28 mouse cellular contexts compared by ENCODE assay signal in genomic region chr9:123104362-123104761, GRCm38 (mm10). TPM values are rescaled to one million over a fixed set of nuclear protein-coding genes. Genes with fewer than 3 reads are reported as not detected.
"Had no signal": no experiment of that assay in that cellular context is flagged by ENCODE, and none has a peak within 500 bp of the region (broad histone marks: within the 10 kb centered on the region; RNA-seq: fewer than 3 reads in every experiment).

No protein-coding gene starts in this region.

- H3K9me3 ChIP-seq: heart, embryonic 13.5 days; heart, embryonic 15.5 days; hindbrain, embryonic 13.5 days; hindbrain, embryonic 15.5 days; kidney, embryonic 15.5 days; limb, embryonic 13.5 days; limb, embryonic 15.5 days had no signal

- H3K4me3 ChIP-seq: heart, adult 2 months; heart, embryonic 13.5 days; heart, embryonic 15.5 days; hindbrain, embryonic 13.5 days; hindbrain, embryonic 15.5 days; kidney, embryonic 15.5 days; limb, embryonic 13.5 days; limb, embryonic 15.5 days had no signal

- H3K27me3 ChIP-seq: heart, embryonic 13.5 days; heart, embryonic 15.5 days; hindbrain, embryonic 13.5 days; hindbrain, embryonic 15.5 days; kidney, embryonic 15.5 days; limb, embryonic 13.5 days; limb, embryonic 15.5 days had no signal

- H3K4me2 ChIP-seq: heart, embryonic 11.5 days; heart, embryonic 13.5 days; heart, embryonic 15.5 days; hindbrain, embryonic 13.5 days; hindbrain, embryonic 15.5 days; kidney, embryonic 15.5 days; limb, embryonic 13.5 days; limb, embryonic 15.5 days had no signal

- DNase-seq: gastrocnemius, postnatal 14 days; gastrocnemius, postnatal 36 days; heart, adult 11 months; heart, adult 2 months; heart, postnatal 14 days; heart, postnatal 36 days; kidney, adult 11 months; kidney, adult 2 months; kidney, adult 9 months; kidney, postnatal 14 days; kidney, postnatal 36 days; layer of hippocampus, adult 9-11 months; layer of hippocampus, postnatal 36 days; left cerebral cortex, postnatal 4 days had no signal

- H3K27ac ChIP-seq: heart, adult 2 months; heart, embryonic 13.5 days; heart, embryonic 15.5 days; hindbrain, embryonic 13.5 days; hindbrain, embryonic 15.5 days; hindbrain, postnatal 0 days; kidney, embryonic 15.5 days; kidney, postnatal 0 days; limb, embryonic 13.5 days; limb, embryonic 15.5 days had no signal

- H3K4me1 ChIP-seq: heart, embryonic 13.5 days; heart, embryonic 15.5 days; hindbrain, embryonic 13.5 days; hindbrain, embryonic 15.5 days; kidney, embryonic 15.5 days; limb, embryonic 13.5 days; limb, embryonic 15.5 days had no signal

- ATAC-seq: hindbrain, postnatal 0 days; intestine, embryonic 16.5 days had no signal

- H3K9ac ChIP-seq: heart, embryonic 13.5 days; heart, embryonic 15.5 days; hindbrain, embryonic 13.5 days; hindbrain, embryonic 15.5 days; kidney, embryonic 15.5 days; limb, embryonic 13.5 days; limb, embryonic 15.5 days had no signal

RNA-seq across cellular contexts. Expression of gene Clec3b, which starts 46.4 kb away (rescaled TPM):
- polyA plus RNA-seq: heart, embryonic 11.5 days; hindbrain, embryonic 11.5 days; intestine, embryonic 14.5 days; limb, embryonic 11.5 days had no signal
